Mouse (Mus musculus) NIH3T3 (cell line): ENCODE measurements at regions not wholly inside any gene's neighbourhood (a gene's known extent, or its start where the extent isn't known, plus 50 kb on each side); places are given as distances from the start of the nearest gene placed in this dataset.

Experiments
- DNase-seq: peaks from one replicate; pipeline ENCODE4 v3.0.0-alpha.2; 2012; ENCODE audit warnings: low read depth

DNA sequence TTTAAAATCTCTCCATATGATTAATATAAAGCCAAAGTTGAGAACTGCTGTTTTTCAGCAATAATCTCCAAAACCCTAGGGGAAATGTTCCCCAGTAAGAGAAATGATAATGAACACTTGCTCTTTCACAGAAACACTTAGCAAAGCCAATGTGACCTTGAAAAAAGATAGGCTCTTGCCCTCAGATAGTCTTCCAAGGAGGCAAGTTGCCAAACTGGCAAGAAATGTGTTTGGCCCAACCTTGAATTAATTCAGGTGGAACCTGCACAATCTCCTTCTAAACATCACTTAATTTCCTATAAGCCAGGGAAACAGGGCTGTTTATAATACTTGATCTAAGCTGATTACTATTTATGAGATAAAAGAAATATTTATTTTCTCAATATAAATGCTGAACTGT, 244.0 kb upstream of the Gnaz start:
- DNase-seq: no peak

GRCm38 (mm10) chr10:74749446-74749845, 217.5 kb upstream of the Gnaz start:
- DNase-seq: no peak

DNA sequence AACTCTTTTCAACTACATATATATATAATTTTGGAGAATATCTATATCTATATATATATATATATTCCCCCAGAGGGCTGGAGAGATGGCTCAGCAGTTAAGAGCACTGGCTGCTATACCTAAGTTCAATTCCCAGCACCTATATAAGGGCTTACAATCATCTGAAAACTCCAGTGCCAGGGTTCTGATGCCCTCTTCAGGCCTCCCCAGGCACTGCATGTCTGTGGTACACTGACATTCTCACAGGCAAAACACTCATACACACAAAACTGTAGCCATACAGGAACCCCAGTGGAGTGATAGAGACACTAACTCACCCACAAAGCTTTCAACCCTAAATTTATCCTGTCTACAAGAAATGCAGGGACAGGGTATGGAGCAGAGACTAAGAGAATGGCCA, 216.1 kb upstream of the Gnaz start:
- peak; percentile 10 for DNase-seq

- peak; percentile 8 for DNase-seq
These were observed 206.2 kb upstream of the Gnaz start for GRCm38 (mm10) chr10:74760734-74761133.

GRCm38 (mm10) chr10:74789245-74789644, 177.7 kb upstream of the Gnaz start:
- no peak for DNase-seq

DNA sequence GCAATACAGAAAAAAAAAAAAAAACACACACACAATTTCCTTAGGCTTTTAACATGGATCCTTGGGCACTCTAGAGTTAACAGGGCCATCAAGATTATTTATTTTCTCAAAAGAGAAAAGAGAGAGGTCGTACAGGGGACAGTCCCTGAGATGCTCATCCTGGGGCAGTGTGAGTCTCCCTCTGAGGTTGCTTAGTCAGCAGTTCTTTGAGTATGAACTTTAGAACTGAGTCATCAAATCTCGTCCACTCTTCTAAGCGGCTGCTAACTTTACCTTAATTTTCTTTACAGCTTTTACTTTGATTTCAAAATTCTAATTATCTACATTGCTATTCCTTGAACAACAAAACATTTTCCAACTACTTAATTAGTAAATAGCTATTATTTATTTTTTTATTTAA, 177.0 kb upstream of the Gnaz start:
- DNase-seq: no peak

GRCm38 (mm10) chr10:74823395-74823794, 143.6 kb upstream of the Gnaz start:
- DNase-seq: peak; percentile 25

GRCm38 (mm10) chr10:74834359-74834758, 132.6 kb upstream of the Gnaz start:
- peak; percentile 24 for DNase-seq

DNA sequence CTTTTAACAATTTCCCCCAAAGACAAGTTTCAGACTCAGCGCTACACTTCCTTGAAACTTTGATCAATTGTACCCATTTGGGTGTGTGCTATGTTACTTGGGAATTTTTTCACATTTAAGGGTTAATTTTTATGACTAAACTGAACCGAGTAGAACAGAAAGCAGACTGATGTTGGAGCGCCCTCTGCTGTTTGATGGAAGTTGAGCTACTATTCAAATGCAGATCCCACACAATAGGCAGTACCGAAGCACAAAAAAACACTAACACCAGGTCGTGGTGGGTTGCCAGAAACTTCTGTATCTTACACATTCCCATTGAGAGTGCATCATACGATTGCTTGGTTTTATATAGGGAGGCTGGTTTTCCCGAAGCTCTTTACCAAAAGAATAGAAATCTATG, 118.6 kb upstream of the Gnaz start:
- DNase-seq: peak; percentile 95

- DNase-seq: no peak
These were observed 111.8 kb upstream of the Gnaz start for GRCm38 (mm10) chr10:74854991-74855664.
